Mouse (Mus musculus) monocyte, adult 2 months (primary cell): Measurements from ENCODE around the gene Tedc1.
"Not testable (repeated sequence)": the region's sequence is repeated elsewhere in the genome, so short reads cannot be mapped to it uniquely, and the experiment has no call there.

Experiments used
- DNase-seq, 2 experiments: peaks; one replicate each; pipeline ENCODE4 v3.0.0; 2022; ENCODE audit warnings: low spot score in 2 of 2, low read depth in 1 of 2

Tedc1 gene

DNA sequence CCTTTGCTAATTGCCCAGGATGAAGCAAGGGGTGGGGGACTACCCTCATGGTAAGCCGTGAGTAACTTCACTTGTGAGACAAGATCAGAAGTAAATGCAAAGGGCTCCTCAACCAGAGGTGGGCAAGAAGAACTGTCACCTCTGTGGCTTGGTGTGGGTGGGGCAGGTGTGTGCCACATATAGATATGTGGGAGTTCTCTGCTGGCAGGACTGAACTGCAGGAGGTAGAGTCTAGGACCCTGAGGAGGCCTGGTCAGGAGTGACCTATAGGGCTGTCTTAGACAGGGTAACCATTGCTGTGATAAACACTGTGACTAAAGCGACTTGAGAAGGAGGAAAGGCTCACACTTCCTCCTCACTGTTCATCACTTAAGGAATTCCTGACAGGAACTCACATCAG lies 37.2 kb downstream of the Tedc1 start:
- DNase-seq, result no peak

DNA sequence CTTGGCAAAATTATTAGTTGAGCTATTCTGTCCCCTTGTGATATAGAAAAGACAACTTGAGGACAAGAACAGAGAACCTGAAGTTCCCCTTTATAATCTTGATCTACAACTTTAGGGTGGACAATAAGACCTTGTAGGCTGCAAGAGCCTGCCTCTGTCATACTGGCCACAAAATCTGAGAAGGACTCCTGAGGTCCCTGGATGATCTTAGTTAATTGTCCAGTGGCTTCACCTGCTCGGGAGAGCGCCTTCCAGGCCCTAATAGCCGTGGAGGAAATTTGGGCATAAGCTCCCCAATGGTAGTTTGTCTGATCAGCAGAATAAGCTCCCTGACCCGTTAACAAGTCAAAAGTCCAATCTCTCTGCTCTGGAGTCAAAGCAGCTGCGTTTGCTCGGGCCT lies 42.9 kb downstream of the Tedc1 start:
- not testable (repeated sequence) for DNase-seq

DNA sequence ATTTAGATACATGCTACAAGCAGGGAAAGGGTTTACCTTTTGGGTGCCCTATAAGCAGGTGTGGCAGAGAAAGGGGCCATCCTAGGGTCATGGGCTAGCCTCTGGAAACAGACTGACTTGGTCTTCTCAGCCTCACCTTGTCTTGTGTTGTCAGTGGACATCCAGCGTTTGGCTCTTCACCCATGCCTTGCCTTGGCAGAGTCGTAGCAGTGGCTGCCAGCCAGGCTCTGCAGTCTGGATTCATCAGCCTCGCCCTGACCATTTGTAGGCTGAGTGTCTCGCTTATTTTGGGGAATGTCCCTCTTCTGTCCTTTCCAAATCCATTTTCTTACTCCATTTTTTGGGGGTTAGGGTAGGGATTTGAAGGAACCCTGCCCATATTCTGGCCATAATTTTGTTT lies 45.1 kb downstream of the Tedc1 start:
- DNase-seq, result no peak

DNA sequence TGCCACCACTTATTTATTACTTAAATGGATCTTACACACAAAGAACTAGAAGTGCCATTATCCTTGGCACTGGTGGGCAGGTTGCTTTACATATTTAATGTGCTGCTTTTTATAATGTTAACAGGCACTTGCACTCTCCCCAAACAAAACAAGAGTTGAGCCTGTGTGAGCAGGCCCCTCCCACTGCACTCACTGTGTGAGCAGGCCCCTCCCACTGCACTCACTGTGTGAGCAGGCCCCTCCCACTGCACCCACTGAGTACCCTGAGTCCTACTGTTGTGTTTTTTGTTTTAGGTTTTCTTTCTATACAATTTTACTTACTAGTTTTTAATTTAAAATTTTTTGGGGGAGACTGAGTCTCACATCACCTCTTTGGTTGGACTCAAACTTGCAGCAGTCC lies 45.8 kb downstream of the Tedc1 start:
- DNase-seq, result no peak

DNA sequence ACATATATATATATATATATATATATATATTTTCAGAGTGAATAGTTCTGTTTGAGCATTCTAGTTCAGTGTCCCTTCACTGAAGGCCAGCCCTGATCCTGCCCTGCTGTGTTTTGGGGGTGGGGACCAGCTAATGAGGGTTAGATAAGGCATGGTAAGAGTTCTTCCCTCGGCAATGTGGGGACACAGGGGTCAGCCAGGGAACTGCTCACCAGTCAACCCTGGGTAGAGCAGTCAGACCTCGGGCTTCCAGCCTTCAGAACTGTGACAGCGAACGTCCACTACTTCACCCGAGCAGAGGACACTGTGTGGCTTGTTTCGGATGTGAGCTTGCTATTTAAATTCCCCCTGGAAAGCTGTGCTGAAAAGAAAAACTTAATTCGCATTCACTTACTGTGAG lies 47.3 kb downstream of the Tedc1 start:
- DNase-seq, result no peak

DNA sequence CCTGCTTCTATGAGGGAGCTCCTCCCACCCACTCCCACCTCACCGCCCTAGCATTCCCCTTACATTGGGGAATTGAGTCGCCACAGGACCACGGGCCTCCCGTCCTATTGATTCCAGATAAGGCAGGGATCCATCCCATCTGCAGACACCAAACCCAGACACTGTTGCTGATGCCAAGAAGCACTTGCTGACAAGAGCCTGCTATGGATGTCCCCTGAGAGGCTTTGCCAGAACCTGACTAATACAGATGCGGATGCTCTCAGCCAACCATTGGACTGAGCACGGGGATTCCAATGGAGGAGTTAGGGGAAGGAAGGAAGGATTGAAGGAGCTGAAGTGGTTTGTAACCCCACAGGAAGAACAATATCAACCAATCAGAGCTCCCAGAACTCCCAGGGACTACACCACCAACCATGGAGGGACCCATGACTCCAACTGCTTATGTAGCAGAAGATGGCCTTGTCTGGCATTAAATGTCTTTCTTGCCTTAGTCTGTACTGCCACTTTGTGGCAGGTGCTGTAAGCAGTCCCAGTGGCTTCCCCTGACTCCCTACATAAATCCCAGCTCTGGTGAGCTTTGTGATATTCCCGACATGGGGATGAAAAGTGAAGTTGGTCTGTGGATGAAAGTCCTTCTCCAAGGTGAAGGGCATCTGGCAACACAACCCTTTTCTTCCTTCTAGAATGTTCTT lies 49.2 kb downstream of the Tedc1 start:
- no peak for DNase-seq

DNA sequence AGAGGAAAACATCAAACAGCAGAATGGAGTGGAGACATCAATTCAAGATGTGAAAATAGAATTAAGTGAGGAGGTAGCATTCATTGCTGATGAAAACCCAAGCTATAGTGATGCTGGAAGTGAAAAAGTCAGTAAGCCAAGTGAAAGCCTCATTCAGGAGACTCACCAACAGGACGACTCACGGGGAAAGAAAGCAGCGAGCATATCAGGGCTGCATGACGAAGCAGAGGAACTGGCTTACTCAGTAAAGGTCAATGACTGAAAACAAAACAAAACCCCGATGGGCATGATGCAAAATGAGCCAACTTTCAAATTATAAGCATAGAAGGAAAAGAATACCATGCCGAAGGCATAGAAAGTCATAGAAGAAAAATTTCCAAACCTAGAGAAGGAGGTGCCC lies 51.5 kb downstream of the Tedc1 start:
- no peak for DNase-seq

DNA sequence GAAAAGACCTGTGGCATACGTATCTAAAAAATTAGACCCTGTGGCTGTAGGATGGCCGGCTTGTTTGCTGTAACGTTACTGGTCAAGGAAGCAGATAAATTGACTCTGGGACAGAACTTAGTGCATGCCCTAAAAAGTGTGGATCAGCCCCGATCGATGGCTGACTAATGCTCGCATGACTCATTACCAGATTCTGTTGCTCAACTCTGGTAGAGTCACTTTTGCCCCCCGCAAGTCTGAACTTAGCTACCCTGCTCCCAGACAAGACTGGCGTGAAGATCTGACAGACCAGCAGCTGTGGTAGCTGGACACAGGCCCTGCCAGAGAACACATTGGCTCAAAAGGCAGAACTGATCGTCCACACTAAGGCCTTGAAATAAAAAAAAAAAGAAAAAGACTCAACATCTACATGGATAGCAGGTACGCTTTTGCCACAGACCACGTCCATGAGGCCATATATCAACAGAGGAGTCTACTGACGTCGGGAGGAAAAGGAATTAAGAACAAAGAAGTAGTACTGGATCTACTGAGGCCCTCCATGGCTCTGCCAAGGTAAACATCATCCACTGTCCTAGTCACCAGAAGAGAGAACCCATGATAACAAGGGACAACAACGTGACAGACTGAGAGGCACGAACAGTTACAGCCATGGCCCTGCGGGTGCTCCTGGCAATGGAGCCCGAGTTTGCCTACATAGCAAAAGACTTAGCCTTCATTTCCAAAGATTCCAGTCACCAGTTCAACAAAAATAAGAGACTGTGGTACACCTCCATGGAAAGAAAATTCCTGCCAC lies 54.6 kb downstream of the Tedc1 start:
- no peak for DNase-seq

DNA sequence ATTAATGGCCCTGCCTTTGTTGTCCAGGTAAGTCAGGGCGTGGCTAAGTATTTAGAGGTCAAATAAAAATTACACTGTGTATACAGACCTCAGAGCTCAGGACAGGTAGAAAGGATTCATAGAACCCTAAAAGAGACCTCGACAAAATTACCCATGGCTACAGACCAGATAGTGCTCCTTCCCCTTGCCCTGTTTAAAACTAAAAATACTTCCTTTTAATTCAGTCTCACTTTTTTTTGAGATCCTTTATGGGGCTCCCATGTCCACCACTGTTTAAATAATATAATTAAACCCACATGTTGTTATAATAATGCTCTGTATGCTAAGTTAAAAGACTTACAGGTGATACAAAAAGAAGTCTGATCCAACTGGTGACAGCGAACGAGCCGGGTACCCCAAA lies 55.6 kb downstream of the Tedc1 start:
- no peak for DNase-seq

DNA sequence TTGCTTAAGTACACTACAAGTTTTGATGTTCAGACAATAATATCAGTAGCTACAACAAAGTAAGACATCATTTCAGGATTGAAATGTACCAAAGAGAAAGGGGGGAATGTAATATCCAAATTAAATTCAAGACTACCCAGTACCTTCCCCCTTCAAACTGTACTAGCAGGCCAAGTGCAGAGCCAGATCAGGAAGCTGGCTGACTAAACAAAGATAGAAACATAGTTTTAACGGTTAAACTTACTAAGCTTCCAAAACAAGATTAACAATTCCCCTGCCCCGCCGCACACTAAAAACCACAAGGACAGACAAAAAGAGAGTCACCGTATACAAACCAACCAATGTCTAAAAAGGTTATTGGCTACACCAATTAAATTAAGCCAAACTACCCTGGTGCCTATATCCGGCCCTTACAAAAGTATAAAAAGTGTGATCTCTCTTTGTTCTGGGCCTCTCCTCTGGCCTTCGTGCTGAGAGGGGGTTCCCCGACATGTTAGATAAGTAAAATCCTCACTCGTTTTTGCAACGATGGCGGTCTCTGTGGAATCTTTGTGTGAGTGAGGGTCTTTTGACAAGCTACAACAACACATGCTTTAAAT lies 56.2 kb downstream of the Tedc1 start:
- DNase-seq, result no peak

DNA sequence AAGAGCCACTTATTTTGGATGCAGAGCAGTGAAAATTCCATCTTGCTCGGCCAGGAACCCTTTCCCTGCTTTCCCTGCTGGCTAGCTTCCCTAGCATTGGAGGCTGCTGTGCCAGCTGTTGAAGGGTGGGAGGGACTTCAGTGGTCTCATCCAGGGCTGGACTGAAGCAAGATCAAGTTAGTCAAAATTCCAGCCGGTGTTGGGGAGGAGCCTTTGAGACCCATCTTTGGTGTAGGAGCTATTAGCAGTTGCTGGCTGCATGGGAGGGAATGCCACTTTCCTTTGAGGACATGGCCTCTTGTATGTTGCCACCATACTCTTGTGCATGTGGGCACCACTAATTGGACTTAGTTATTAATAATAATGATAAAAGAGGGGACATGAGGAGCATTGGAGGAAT lies 57.0 kb downstream of the Tedc1 start:
- DNase-seq, result no peak

DNA sequence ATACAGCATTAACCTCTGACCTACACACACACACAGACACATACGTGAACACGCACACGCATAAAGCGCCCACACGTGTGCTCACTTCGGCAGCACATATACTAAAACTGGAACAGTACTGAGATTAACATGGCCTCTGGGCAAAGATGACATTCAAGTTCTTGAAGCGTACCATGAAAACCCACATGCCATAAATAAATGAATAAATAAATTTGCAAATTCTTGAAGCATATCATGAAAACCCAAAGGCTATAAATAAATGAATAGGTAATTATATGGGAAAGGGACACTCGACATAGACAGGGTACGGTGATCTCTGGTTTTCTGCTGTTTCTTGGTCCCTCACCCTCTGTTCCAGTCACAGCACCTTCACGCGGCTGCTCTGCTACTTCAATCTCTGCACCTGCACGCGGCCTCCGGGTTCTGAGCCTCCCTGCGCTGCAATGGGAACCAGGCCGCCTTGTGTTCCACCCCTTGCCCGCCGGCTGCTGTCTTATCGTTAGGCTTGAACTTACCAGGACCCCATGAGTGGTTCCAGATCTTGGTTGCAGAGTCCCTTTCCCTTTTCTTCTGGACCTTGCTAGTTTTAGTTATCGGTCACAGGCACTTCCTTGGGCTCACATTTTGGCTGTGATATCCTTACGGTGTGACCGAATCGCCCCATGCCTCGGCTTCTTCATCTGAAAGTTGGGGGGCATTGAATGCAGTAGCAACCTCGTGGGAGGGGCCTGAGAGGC lies 58.0 kb downstream of the Tedc1 start:
- no peak for DNase-seq

DNA sequence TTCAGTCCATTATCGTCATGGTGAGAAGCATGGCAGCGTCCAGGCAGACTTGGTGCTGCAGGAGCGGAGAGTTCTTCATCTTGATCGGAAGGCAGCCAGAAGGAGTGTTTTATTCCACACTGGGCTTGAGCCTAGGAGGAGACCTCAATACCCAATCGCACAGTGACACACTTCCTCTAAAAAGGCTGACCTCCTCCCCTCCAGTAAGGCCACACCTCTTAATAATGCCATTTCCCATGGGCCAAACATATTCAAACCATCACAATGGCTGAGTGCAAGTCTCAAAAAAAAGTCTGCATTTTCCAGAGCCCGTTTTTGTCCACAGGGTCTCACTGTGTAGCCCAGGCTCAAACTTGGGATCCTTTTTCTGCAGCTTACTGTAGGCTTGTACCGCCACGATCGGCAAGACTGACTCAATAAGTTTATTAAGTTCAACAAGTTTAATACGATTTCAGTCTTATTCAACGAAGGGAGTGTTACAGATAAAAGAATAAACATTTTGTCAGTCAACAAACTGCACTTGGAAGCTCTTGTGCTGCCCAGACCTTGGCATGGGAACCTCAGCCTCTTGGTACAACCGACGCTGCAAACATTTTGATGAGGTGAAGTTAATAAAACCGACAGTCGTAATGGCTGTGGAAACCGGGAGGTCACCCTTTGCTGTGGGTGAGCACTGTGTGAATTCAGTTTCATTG lies 58.9 kb downstream of the Tedc1 start:
- DNase-seq, result no peak
